Mouse (Mus musculus): Measurements from ENCODE around the gene Olfr190.
A peak's percentile ranks its signal among the peaks of the same experiment; 100 is the strongest.
"Not testable (repeated sequence)": the region's sequence is repeated elsewhere in the genome, so short reads cannot be mapped to it uniquely, and the experiment has no call there.

Gene Olfr190

GRCm38 (mm10) chr16:59077905-59078304 lies at the start of gene Olfr190:
Olfr190 (minus strand) TSS chr16:59078005.
- DNase-seq (ENCODE audit: low read depth, low spot score): no peak

GRCm38 (mm10) chr16:59120969-59121368 lies 43.2 kb upstream of the Olfr190 start, which contains the start of gene Olfr194:
Olfr194 (minus strand) TSS chr16:59121069.
- no peak for DNase-seq (ENCODE audit: low read depth, low spot score)

- no peak for DNase-seq (ENCODE audit: low read depth, low spot score)
Measured at GRCm38 (mm10) chr16:59111781-59112180, 34.0 kb upstream of the Olfr190 start, which contains the start of gene Olfr193. Olfr193 (minus strand) TSS chr16:59111881.

GRCm38 (mm10) chr16:59108522-59108921 lies 30.7 kb upstream of the Olfr190 start:
- peak; percentile 2 for DNase-seq (ENCODE audit: low read depth, low spot score)

GRCm38 (mm10) chr16:59105312-59105711 lies 27.5 kb upstream of the Olfr190 start:
- DNase-seq (ENCODE audit: low read depth, low spot score): no peak

GRCm38 (mm10) chr16:59089722-59090121 lies 11.9 kb upstream of the Olfr190 start, which contains the start of gene Olfr191:
Olfr191 (minus strand) TSS chr16:59089822.
- DNase-seq (ENCODE audit: low read depth, low spot score): not testable (repeated sequence)

GRCm38 (mm10) chr16:59081113-59081512 lies 3.3 kb upstream of the Olfr190 start:
- DNase-seq (ENCODE audit: low read depth, low spot score): not testable (repeated sequence)

GRCm38 (mm10) chr16:59073520-59073919 lies 4.3 kb downstream of the Olfr190 start:
- DNase-seq (ENCODE audit: low read depth, low spot score): no peak

GRCm38 (mm10) chr16:59071755-59072154 lies 6.0 kb downstream of the Olfr190 start:
- DNase-seq (ENCODE audit: low read depth, low spot score): no peak

- not testable (repeated sequence) for DNase-seq (ENCODE audit: low read depth, low spot score)
Measured at GRCm38 (mm10) chr16:59062411-59062810, 15.4 kb downstream of the Olfr190 start.

- not testable (repeated sequence) for DNase-seq (ENCODE audit: low read depth, low spot score)
Measured at GRCm38 (mm10) chr16:59049286-59049685, 28.5 kb downstream of the Olfr190 start.

GRCm38 (mm10) chr16:59048860-59049259 lies 28.9 kb downstream of the Olfr190 start:
- DNase-seq (ENCODE audit: low read depth, low spot score): no peak

- DNase-seq (ENCODE audit: low read depth, low spot score): no peak
Measured at GRCm38 (mm10) chr16:59047579-59047978, 30.2 kb downstream of the Olfr190 start.

- no peak for DNase-seq (ENCODE audit: low read depth, low spot score)
Measured at GRCm38 (mm10) chr16:59045835-59046234, 32.0 kb downstream of the Olfr190 start.

GRCm38 (mm10) chr16:59039710-59040109 lies 38.1 kb downstream of the Olfr190 start, which contains the start of gene Olfr187:
Olfr187 (minus strand) TSS chr16:59039767.
- DNase-seq (ENCODE audit: low read depth, low spot score): no peak

GRCm38 (mm10) chr16:59030191-59030590 lies 47.6 kb downstream of the Olfr190 start, which contains the start of gene Olfr186:
Olfr186 (minus strand) TSS chr16:59030291.
- DNase-seq (ENCODE audit: low read depth, low spot score): no peak

All from telencephalon, adult 2 months (tissue).